Mouse (Mus musculus) myocyte (in vitro differentiated cells): ENCODE data around the gene Rwdd2b.

ENCODE experiments used
- POLR2A ChIP-seq: IDR thresholded peaks from one replicate; pipeline ENCODE4 v1.6.1; 2011; ENCODE audit warnings: low read depth, mild to moderate bottlenecking, control low read depth, moderate library complexity; ENCODE audit not compliant: insufficient read length
- SRF ChIP-seq: IDR thresholded peaks from one replicate; pipeline ENCODE4 v1.6.1; 2011; ENCODE audit warnings: low read depth; ENCODE audit not compliant: control insufficient read depth, insufficient read length

- no peak for TF ChIP-seq POLR2A
- no peak for TF ChIP-seq SRF
These were observed 18.4 kb upstream of the Rwdd2b start for GRCm38 (mm10) chr16:87458752-87459151.
